In the genomic region with DNA sequence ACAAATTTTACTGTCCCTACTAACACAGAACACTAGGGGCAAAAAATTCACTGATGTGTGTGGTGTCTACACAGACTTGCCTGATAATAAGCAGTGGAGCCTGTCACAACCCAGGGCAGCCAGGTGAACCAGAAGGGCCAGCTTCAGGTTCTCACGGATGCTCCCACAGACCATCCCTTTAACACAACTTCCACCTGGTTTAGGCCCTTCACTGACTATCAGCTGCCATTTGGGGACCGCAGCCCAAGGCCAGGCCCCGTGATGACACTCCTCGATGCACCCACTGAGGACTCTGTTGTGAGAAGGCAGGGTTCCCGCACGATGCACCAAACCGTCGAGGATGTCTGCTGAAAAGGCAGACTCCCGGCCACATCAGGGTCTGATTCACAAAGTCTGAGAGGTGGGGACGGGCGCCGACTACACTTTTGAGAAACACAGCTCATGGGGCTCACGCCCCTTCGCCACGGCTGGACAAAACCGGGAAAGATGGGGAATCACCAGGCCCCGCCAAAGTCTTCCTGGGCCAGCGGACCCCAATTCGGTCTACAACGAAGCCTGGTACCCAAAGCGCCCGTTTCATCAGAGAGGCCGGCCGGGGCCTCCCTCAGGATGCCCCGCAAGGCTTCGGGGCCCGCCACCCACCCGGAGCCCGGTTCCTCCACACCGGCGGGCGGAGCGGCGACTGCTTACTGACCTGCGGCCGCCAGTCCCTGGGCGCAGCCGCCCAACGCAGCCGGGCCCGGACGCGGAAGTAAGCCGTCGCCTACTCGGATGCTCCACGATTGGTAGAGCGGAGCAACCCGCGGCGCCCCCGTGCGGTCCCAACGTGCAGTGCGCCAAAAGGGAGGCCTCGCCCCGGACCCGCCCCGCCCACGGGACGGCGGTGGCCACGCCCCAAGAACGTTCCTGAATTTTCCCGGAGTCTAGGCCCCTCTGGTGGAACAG, we compare ENCODE assay signal across 8 mouse cellular contexts. TPM values are rescaled to one million over a fixed set of nuclear protein-coding genes. Genes with fewer than 3 reads are reported as not detected.
DNase-seq lines count a peak whose midpoint lies in the region; ATAC-seq and TF ChIP-seq lines count a peak whose summit lies in the region.

No protein-coding gene starts in this region.

- H3K4me3 ChIP-seq in hindbrain, embryonic 10.5 days, result peak overlapping the region; percentile 83
- peak overlapping the region; percentile 85 for H3K4me3 ChIP-seq in lung, postnatal 0 days (ENCODE audit: low read depth, low read length)

- no peaks in the 10 kb centered on the region for H3K27me3 ChIP-seq in hindbrain, embryonic 10.5 days (ENCODE audit: insufficient read depth, poor library complexity, severe bottlenecking)
- no peaks in the 10 kb centered on the region for H3K27me3 ChIP-seq in lung, postnatal 0 days (replicated peaks; ENCODE audit: insufficient read depth, low read length)

- H3K27ac ChIP-seq in hindbrain, embryonic 10.5 days, result peak overlapping the region; percentile 97
- peak overlapping the region; percentile 87 for H3K27ac ChIP-seq in lung, postnatal 0 days (ENCODE audit: low read length)

- no peak for TF ChIP-seq EP300 in lung, postnatal 0 days (IDR thresholded peaks at IDR 0.05)

- under 1% methylated on average over 65 of the region's 65 CpGs for whole genome bisulfite sequencing in hindbrain, embryonic 10.5 days
- WGBS in lung, postnatal 0 days, result 1% methylated on average over 59 of the region's 65 CpGs

- no peaks in the 10 kb centered on the region for H3K9me3 ChIP-seq in hindbrain, embryonic 10.5 days
- no peaks in the 10 kb centered on the region for H3K9me3 ChIP-seq in lung, postnatal 0 days (ENCODE audit: low read length)

- peak overlapping the region; percentile 74 for H3K4me2 ChIP-seq in lung, postnatal 0 days (replicated peaks; ENCODE audit: low read depth, low read length)

- H3K36me3 ChIP-seq in hindbrain, embryonic 10.5 days, result peaks cover 24% of the 10 kb centered on the region
- peaks cover 8% of the 10 kb centered on the region; the same call in 1 of the 2 replicates for H3K36me3 ChIP-seq in lung, postnatal 0 days (ENCODE audit: insufficient read depth, low read length)

- peak; percentile 64 for DNase-seq in MEL-GATA-1-ER (ENCODE audit: extremely low read depth, low read depth)
- DNase-seq in cerebellum, adult 8-10 months, result peak; percentile 95
- peak; percentile 97 for DNase-seq in hindbrain, embryonic 10.5 days (ENCODE audit: low spot score)
- DNase-seq in layer of hippocampus, adult 9-11 months, result peak; percentile 92
- DNase-seq in lung, postnatal 0 days (ENCODE audit: low spot score), result peak; percentile 95
- DNase-seq in ovary, postnatal 14 days (ENCODE audit: low spot score), result peak; percentile 99
- DNase-seq in thymus, postnatal 14 days, result peak; percentile 95

- H3K4me1 ChIP-seq in hindbrain, embryonic 10.5 days (replicated peaks), result peaks cover 13% of the 10 kb centered on the region
- peaks cover 9% of the 10 kb centered on the region; the same call in 1 of the 2 replicates for H3K4me1 ChIP-seq in lung, postnatal 0 days (ENCODE audit: insufficient read depth, low read depth, low read length)

- peak overlapping the region; percentile 93 for H3K9ac ChIP-seq in lung, postnatal 0 days (replicated peaks; ENCODE audit: low read depth)

- peak; percentile 99 for ATAC-seq in frontal cortex, adult (ENCODE audit: low TSS enrichment)
- ATAC-seq in lung, postnatal 0 days, result peak; percentile 99

- TF ChIP-seq CTCF in lung, postnatal 0 days (IDR thresholded peaks at IDR 0.05), result peak; percentile 91

RNA-seq across cellular contexts. Expression of gene Sgo2a, which starts 26.2 kb away (rescaled TPM):
- 16.5 and 19.6 TPM in 2 replicates for polyA plus RNA-seq in hindbrain, embryonic 10.5 days (2016; fragmentation: Nextera tagmentation; extraction: Ambion mirVana)
- 1.3 and 1.9 TPM in 2 replicates for polyA plus RNA-seq in lung, postnatal 0 days (2015; fragmentation: Nextera tagmentation; extraction: Ambion mirVana)

RNA-seq across cellular contexts. Expression of gene Kctd18, which starts 49.2 kb away (rescaled TPM):
- polyA plus RNA-seq in hindbrain, embryonic 10.5 days (2016; fragmentation: Nextera tagmentation; extraction: Ambion mirVana), result 18.5 and 19.2 TPM in 2 replicates
- polyA plus RNA-seq in lung, postnatal 0 days (2015; fragmentation: Nextera tagmentation; extraction: Ambion mirVana), result 12.9 and 13.6 TPM in 2 replicates

Comparison
In these comparisons a context has a peak if more than half of its experiments do, and no peak if none do; other contexts are left out.
1. Peak in every context shown above with its lines: DNase-seq, ATAC-seq, H3K4me3 ChIP-seq and H3K27ac ChIP-seq.